Mouse (Mus musculus) CH12.LX (cell line): ENCODE measurements around the gene Agxt2. TPM values are rescaled to one million over a fixed set of nuclear protein-coding genes. Genes with fewer than 3 reads are reported as not detected.

Experiments used
- DNase-seq: peaks from one replicate; pipeline ENCODE4 v3.0.0-alpha.2; 2013; ENCODE audit errors: extremely low read depth
- H3K27ac ChIP-seq: 2 replicates; pipeline ENCODE4 v1.5.1; 2012; ENCODE audit warnings: low read depth, mild to moderate bottlenecking, control low read depth, moderate library complexity; ENCODE audit not compliant: insufficient read depth
- H3K27me3 ChIP-seq: replicated peaks from 2 replicates; pipeline ENCODE3; 2012; ENCODE audit warnings: inconsistent platforms
- H3K36me3 ChIP-seq, 2 experiments: replicated peaks in 1 of 2; 2 replicates each; pipeline versions ENCODE3 to v1.6.1; 2012; ENCODE audit warnings: inconsistent platforms in 1 of 2, low read length in 1 of 2, mild to moderate bottlenecking in 1 of 2, mixed read lengths in 1 of 2, moderate library complexity in 1 of 2; ENCODE audit not compliant: control insufficient read depth in 1 of 2, insufficient read depth in 1 of 2
- H3K4me1 ChIP-seq, 2 experiments: 2 replicates each; pipeline ENCODE4 v1.6.1; 2012; ENCODE audit warnings: inconsistent platforms in 1 of 2, moderate library complexity in 1 of 2; ENCODE audit not compliant: insufficient read depth in 2 of 2, control insufficient read depth in 1 of 2
- H3K4me2 ChIP-seq: 2 replicates; pipeline ENCODE4 v1.6.1; 2012; ENCODE audit warnings: low read depth, mild to moderate bottlenecking, control low read depth; ENCODE audit not compliant: poor library complexity, insufficient read depth, severe bottlenecking
- H3K4me3 ChIP-seq, 3 experiments: fragments of 150-350 bp in 1 of 3; sonication (generic) in 1 of 3; replicated peaks in 1 of 3; 2 replicates each; pipeline versions ENCODE3 to v1.5.1; 2011 to 2012; ENCODE audit warnings: low read depth in 2 of 3, low read length in 2 of 3, mild to moderate bottlenecking in 2 of 3, moderate library complexity in 2 of 3, control low read depth in 1 of 3, improper control_type of control experiment in 1 of 3, inconsistent platforms in 1 of 3, mixed read lengths in 1 of 3; ENCODE audit not compliant: poor library complexity in 1 of 3
- H3K79me2 ChIP-seq: replicated peaks from 2 replicates; pipeline ENCODE4 v1.6.1; 2012; ENCODE audit warnings: mild to moderate bottlenecking, moderate library complexity; ENCODE audit not compliant: control insufficient read depth, poor library complexity, insufficient read depth, severe bottlenecking; ENCODE audit errors: extremely low read depth
- H3K9ac ChIP-seq: 2 replicates; pipeline ENCODE4 v1.6.1; 2012; ENCODE audit warnings: low read depth, mild to moderate bottlenecking, control low read depth, moderate library complexity; ENCODE audit not compliant: insufficient read depth
- H3K9me3 ChIP-seq: replicated peaks from 2 replicates; pipeline ENCODE3; 2012; ENCODE audit warnings: low read length, inconsistent platforms, mixed read lengths
- BHLHE40 ChIP-seq: IDR thresholded peaks from 2 replicates; pipeline ENCODE4 v1.6.1; 2011; ENCODE audit warnings: mild to moderate bottlenecking, low read depth, low read length, improper control_type of control experiment
- CHD2 ChIP-seq: IDR thresholded peaks from 2 replicates; pipeline ENCODE4 v1.6.1; 2011; ENCODE audit warnings: low read length, improper control_type of control experiment
- CTCF ChIP-seq, 2 experiments: IDR thresholded peaks in 1 of 2; conservative IDR thresholded peaks in 1 of 2; 2 replicates each; pipeline ENCODE4 v1.5.1; 2011 to 2012; ENCODE audit warnings: low read depth in 2 of 2, low read length in 2 of 2, improper control_type of control experiment in 1 of 2, inconsistent platforms in 1 of 2, mild to moderate bottlenecking in 1 of 2, moderate library complexity in 1 of 2
- E2F4 ChIP-seq: IDR thresholded peaks from 2 replicates; pipeline ENCODE4 v1.6.1; 2011; ENCODE audit warnings: low read depth, low read length, improper control_type of control experiment; ENCODE audit not compliant: insufficient replicate concordance
- ELF1 ChIP-seq: IDR thresholded peaks from 2 replicates; pipeline ENCODE4 v1.6.1; 2014; ENCODE audit warnings: low read depth, mild to moderate bottlenecking, inconsistent platforms, low read length, improper control_type of control experiment
- EP300 ChIP-seq: IDR thresholded peaks from 2 replicates; pipeline ENCODE4 v1.6.1; 2011; ENCODE audit warnings: low read length, improper control_type of control experiment
- HCFC1 ChIP-seq: IDR thresholded peaks from 2 replicates; pipeline ENCODE4 v1.6.1; 2012; ENCODE audit warnings: low read depth, mild to moderate bottlenecking, inconsistent platforms, low read length, improper control_type of control experiment
- IRF4 ChIP-seq: IDR thresholded peaks from 2 replicates; pipeline ENCODE4 v1.6.1; 2014; ENCODE audit warnings: low read depth, mild to moderate bottlenecking, inconsistent platforms, low read length, improper control_type of control experiment
- JUN ChIP-seq: IDR thresholded peaks from 2 replicates; pipeline ENCODE4 v1.6.1; 2011; ENCODE audit warnings: low read depth, mild to moderate bottlenecking, low read length, improper control_type of control experiment, moderate library complexity; ENCODE audit not compliant: insufficient read depth
- JUND ChIP-seq: conservative IDR thresholded peaks from 2 replicates; pipeline ENCODE4 v1.6.1; 2011; ENCODE audit warnings: low read depth, low read length, improper control_type of control experiment
- KAT2A ChIP-seq: IDR thresholded peaks from 2 replicates; pipeline ENCODE4 v1.6.1; 2012; ENCODE audit warnings: low read length, improper control_type of control experiment, inconsistent platforms; ENCODE audit not compliant: insufficient replicate concordance
- MAFK ChIP-seq: IDR thresholded peaks from 2 replicates; pipeline ENCODE4 v1.6.1; 2011; ENCODE audit warnings: low read length, improper control_type of control experiment; ENCODE audit not compliant: insufficient replicate concordance
- MAX ChIP-seq: IDR thresholded peaks from 2 replicates; pipeline ENCODE4 v1.6.1; 2011; ENCODE audit warnings: low read length, improper control_type of control experiment
- MAZ ChIP-seq: IDR thresholded peaks from 2 replicates; pipeline ENCODE4 v1.6.1; 2012; ENCODE audit warnings: low read depth, mild to moderate bottlenecking, inconsistent platforms, low read length, improper control_type of control experiment, moderate library complexity
- NRF1 ChIP-seq: IDR thresholded peaks from 2 replicates; pipeline ENCODE4 v1.6.1; 2014; ENCODE audit warnings: low read depth, mild to moderate bottlenecking, inconsistent platforms, low read length, improper control_type of control experiment, moderate library complexity
- POLR2A ChIP-seq: IDR thresholded peaks from 2 replicates; pipeline ENCODE4 v1.6.1; 2011; ENCODE audit warnings: low read depth, mild to moderate bottlenecking, improper control_type of control experiment, low read length
- RAD21 ChIP-seq: IDR thresholded peaks from 2 replicates; pipeline ENCODE4 v1.6.1; 2011; ENCODE audit warnings: low read depth, mild to moderate bottlenecking, low read length, improper control_type of control experiment, moderate library complexity
- RCOR1 ChIP-seq: conservative IDR thresholded peaks from 2 replicates; pipeline ENCODE4 v1.6.1; 2012; ENCODE audit warnings: low read depth, mild to moderate bottlenecking, inconsistent platforms, low read length, improper control_type of control experiment
- SMC3 ChIP-seq: IDR thresholded peaks from 2 replicates; pipeline ENCODE4 v1.6.1; 2011; ENCODE audit warnings: low read depth, low read length, improper control_type of control experiment
- TCF12 ChIP-seq: IDR thresholded peaks from 2 replicates; pipeline ENCODE4 v1.6.1; 2014; ENCODE audit warnings: low read depth, mild to moderate bottlenecking, inconsistent platforms, low read length, improper control_type of control experiment
- UBTF ChIP-seq: IDR thresholded peaks from 2 replicates; pipeline ENCODE4 v1.6.1; 2012; ENCODE audit warnings: low read depth, mild to moderate bottlenecking, inconsistent platforms, low read length, improper control_type of control experiment, moderate library complexity
- USF1 ChIP-seq: IDR thresholded peaks from 2 replicates; pipeline ENCODE4 v1.6.1; 2014; ENCODE audit warnings: low read depth, mild to moderate bottlenecking, inconsistent platforms, low read length, improper control_type of control experiment
- ZC3H11A ChIP-seq: IDR thresholded peaks from 2 replicates; pipeline ENCODE4 v1.6.1; 2012; ENCODE audit warnings: low read depth, mild to moderate bottlenecking, inconsistent platforms, low read length, improper control_type of control experiment
- ZKSCAN1 ChIP-seq: IDR thresholded peaks from 2 replicates; pipeline ENCODE4 v1.6.1; 2012; ENCODE audit warnings: low read depth, inconsistent platforms, low read length, improper control_type of control experiment, borderline replicate concordance
- ZMIZ1 ChIP-seq: IDR thresholded peaks from 2 replicates; pipeline ENCODE4 v1.6.1; 2012; ENCODE audit warnings: low read depth, mild to moderate bottlenecking, inconsistent platforms, low read length, improper control_type of control experiment
- dilution Hi-C: fragments of 300-500 bp; cut with MboI; formaldehyde crosslinking; loops from 2 replicates; pipeline ENCODE4 v1.14.3; 2020; ENCODE audit warnings: low sequenced_read_pairs; ENCODE audit not compliant: extremely low pct_unique_long_range_greater_than_20kb, extremely low pct_ligation_motif_present
- in situ Hi-C: fragments of 300-500 bp; cut with MboI; formaldehyde crosslinking; loops from 3 replicates; pipeline ENCODE4 v1.14.3; 2019; ENCODE audit warnings: low sequenced_read_pairs, low pct_ligation_motif_present, low pct_unique_long_range_greater_than_20kb, mixed read lengths
- polyA plus RNA-seq: library from polyadenylated mRNA; unstranded; fragments of >175 nt; gene quantifications from 2 replicates; pipeline ENCODE4 v1.2.1, GENCODE M21; 2012; ENCODE audit warnings: low read depth; ENCODE audit not compliant: insufficient read length
- total RNA-seq, 2 experiments: library from RNA; depleted of rRNA; stranded (reverse); fragments of 300-350 nt in 1 of 2; fragments of >200 nt in 1 of 2; gene quantifications; 2 replicates each; pipeline ENCODE4 v1.2.3; 2012 to 2014

The Agxt2 gene
- total and polyA plus RNA-seq, 3 experiments: 0.14 TPM; not detected in 2

DNA sequence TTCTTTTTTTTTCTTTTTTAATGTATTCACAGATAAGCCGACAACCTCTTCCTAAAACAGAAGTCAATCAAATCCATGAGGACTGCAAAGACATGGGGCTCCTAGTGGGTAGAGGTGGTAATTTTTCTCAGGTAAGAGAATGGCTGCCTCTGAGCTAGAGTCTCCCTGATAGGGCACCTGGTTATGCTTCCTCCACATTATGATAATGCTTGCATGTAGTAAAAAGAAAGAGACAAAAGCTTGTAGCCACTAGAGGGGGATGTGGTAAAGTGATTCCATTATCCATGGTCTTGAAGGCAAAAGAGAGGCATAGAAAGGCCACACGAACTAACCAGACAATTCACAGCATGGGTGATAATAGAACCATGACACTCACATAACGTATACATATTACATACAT, 42.1 kb downstream of the Agxt2 start:
- no peaks in the 10 kb centered on the region for H3K79me2 ChIP-seq
- H3K27me3 ChIP-seq: no peaks in the 10 kb centered on the region
- peaks cover 2% of the 10 kb centered on the region for H3K9me3 ChIP-seq
- in situ Hi-C loops: no loop called here
- peak in 1 of 2 experiments; percentile 75; a peak in 2 of 4 replicates for TF ChIP-seq CTCF (conservative IDR thresholded peaks at IDR 0.05 in 1 of 2, IDR thresholded peaks at IDR 0.05 in 1 of 2; ENCODE audit: low read depth in 2 of 2, low read length in 2 of 2)
- TF ChIP-seq RAD21: peak; percentile 75
- TF ChIP-seq ZMIZ1: no peak
- no peak for TF ChIP-seq USF1
- TF ChIP-seq SMC3: peak; percentile 70
- TF ChIP-seq JUND: 0 out of 2 replicates have a peak, but pooled peaks have one; percentile 23
- dilution Hi-C loops: no loop called here
- H3K4me3 ChIP-seq: no peak overlapping the region
- H3K36me3 ChIP-seq: no peaks in the 10 kb centered on the region
- peak; percentile 65 for DNase-seq
- H3K9ac ChIP-seq: no peak overlapping the region
- H3K4me2 ChIP-seq: no peak overlapping the region
- no peaks in the 10 kb centered on the region for H3K4me1 ChIP-seq
- no peak overlapping the region for H3K27ac ChIP-seq

GRCm38 (mm10) chr15:10409842-10410241, 51.5 kb downstream of the Agxt2 start:
- H3K4me2 ChIP-seq: no peak overlapping the region
- H3K27me3 ChIP-seq: no peaks in the 10 kb centered on the region
- H3K4me1 ChIP-seq: 0 out of 4 replicates have a peak, but pooled peaks cover 0 to 3% of the 10 kb centered on the region in 2 experiments
- H3K27ac ChIP-seq: no peak overlapping the region
- no peaks in the 10 kb centered on the region for H3K9me3 ChIP-seq
- dilution Hi-C loops: no loop called here
- H3K9ac ChIP-seq: no peak overlapping the region
- no peak for DNase-seq
- H3K79me2 ChIP-seq: no peaks in the 10 kb centered on the region
- TF ChIP-seq ELF1 (no peak), MAFK (no peak), ZC3H11A (no peak), JUND (no peak), POLR2A (no peak), ZKSCAN1 (no peak)
- in situ Hi-C loops: no loop called here
- H3K36me3 ChIP-seq: no peaks in the 10 kb centered on the region
- H3K4me3 ChIP-seq: no peak overlapping the region

- TF ChIP-seq EP300 (no peak), KAT2A (no peak), E2F4 (no peak), UBTF (no peak), ZMIZ1 (no peak), SMC3 (no peak), MAZ (no peak), MAX (no peak), BHLHE40 (no peak), RAD21 (no peak), IRF4 (no peak), USF1 (no peak), CTCF (conservative IDR thresholded peaks at IDR 0.05 in 1 of 2, IDR thresholded peaks at IDR 0.05 in 1 of 2; ENCODE audit: low read depth in 2 of 2, low read length in 2 of 2) (no peak), JUN (no peak), RCOR1 (no peak), TCF12 (no peak), HCFC1 (no peak), CHD2 (no peak), NRF1 (no peak), ELF1 (no peak)
- H3K27me3 ChIP-seq: no peaks in the 10 kb centered on the region
- no peak for DNase-seq
- in situ Hi-C loops (no loop called here), dilution Hi-C loops (no loop called here)
- H3K4me3 ChIP-seq: no peak overlapping the region
- H3K9me3 ChIP-seq: no peaks in the 10 kb centered on the region
- H3K9ac ChIP-seq: no peak overlapping the region
- H3K79me2 ChIP-seq: no peaks in the 10 kb centered on the region
- no peak overlapping the region for H3K4me2 ChIP-seq
- H3K36me3 ChIP-seq: no peaks in the 10 kb centered on the region
- no peak overlapping the region for H3K27ac ChIP-seq
- 0 out of 4 replicates have a peak, but pooled peaks cover 0 to 3% of the 10 kb centered on the region in 2 experiments for H3K4me1 ChIP-seq
Measured at GRCm38 (mm10) chr15:10410881-10411280, 52.5 kb downstream of the Agxt2 start.
